Mouse (Mus musculus) E14TG2a.4 (cell line): ENCODE measurements at regions not wholly inside any gene's neighbourhood (a gene's known extent, or its start where the extent isn't known, plus 50 kb on each side); places are given as distances from the start of the nearest gene placed in this dataset.

Experiments used
- CTCF ChIP-seq: conservative IDR thresholded peaks from 2 replicates; pipeline ENCODE4 v1.5.1; 2014; ENCODE audit warnings: low read length
- NANOG ChIP-seq: IDR thresholded peaks from 2 replicates; pipeline ENCODE4 v1.6.1; 2014; ENCODE audit warnings: borderline replicate concordance, low read length, mixed read lengths

DNA sequence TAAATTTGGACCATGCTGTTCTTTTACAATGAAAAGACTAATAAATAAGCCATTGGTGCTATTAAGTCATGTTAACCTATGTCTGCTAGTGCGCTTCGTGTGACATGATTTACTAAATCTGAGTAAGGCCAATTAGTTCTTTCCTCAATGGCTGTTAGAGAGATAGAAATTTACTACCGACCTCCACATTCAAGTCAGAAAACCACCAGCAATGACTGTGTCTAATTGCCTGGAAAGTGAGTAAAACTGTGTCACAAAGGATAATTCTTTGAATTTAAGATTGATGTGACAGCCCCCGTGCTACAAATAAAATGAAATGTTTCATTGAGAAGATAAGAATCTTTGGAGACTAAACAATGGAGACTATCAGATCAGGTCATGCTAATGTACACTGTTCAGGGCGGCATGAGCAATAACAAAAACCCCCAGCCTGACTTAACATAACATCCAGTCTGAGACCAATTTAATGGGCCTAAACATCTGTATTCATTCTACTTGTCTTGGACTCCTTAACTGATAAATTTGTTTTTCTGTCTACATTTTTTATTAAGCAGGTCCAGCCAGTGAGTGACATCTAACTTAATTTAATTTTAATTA, 477.6 kb downstream of the Adcyap1 start:
- TF ChIP-seq CTCF (no peak), NANOG (no peak)
